Mouse (Mus musculus) monocyte, adult 59 days (primary cell): ENCODE data around the gene Olfr1134. TPM values are rescaled to one million over a fixed set of nuclear protein-coding genes. Genes with fewer than 3 reads are reported as not detected.

Experiments used
- total RNA-seq, 2 experiments: library from RNA; stranded (reverse); gene quantifications; one replicate each; pipeline ENCODE4 v1.2.4; 2023

Gene Olfr1134
- not detected for total RNA-seq

DNA sequence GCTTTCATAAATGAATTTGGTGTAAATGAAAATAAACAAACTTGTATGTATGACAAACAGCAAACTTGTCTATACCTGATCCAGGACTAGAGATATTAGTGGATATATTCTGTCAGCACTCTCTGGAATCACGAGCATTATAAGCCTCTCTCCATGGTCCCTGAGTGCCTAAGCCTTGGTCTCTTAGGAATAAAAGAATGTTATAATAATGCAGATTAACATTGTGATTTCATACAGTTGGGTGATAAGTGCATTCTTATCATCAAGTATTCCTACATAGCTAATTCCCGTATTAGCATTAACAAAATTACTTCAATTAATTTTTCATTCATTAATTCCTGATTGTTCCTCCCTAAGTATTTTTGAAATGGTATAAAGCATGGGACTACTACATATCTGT is at the start of gene Olfr1134:
TSS of gene Olfr1134 (minus strand) at position 101 of the 400 bp plus-strand sequence.

DNA sequence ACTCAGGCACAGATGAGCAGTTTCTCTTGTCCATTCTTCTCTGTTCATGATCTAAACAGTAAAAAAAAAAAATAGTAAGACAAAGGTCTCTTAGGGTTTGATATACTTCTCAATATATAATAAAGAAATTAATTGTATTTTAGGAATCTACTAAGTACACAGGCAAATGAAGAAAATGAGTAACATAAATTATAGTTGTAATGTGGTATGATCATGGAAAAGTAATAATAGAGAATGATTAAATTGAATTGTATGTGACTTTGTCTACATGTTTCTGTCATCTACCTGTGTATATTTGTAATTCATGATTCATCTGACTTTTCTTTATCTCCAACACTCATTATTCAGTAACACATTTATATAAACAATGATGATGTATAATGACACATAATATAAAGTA is 35.6 kb upstream of the Olfr1134 start, which contains the start of gene Olfr1136:
TSS of gene Olfr1136 (minus strand) at position 101 of the 400 bp plus-strand sequence.

DNA sequence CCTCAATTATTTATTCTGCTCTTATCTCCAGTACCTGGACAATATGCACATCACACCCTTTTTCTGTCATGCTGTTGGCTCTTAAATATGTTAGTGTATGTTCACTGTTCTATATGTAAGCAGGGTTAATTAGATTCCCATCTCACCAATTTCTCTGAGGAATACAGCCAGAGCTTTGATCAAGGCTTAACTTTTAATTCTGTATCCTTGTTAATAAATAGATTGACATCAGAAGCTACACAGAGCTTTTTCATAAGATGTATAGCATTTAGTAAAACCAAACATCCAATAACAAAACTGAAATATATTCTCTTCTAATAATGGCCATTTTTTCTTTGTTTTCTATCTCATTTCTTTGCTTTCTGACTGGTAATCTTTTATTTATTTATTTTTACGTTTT is 15.3 kb upstream of the Olfr1134 start, which contains the start of gene Olfr1135:
TSS of gene Olfr1135 (minus strand) at position 101 of the 400 bp plus-strand sequence.

DNA sequence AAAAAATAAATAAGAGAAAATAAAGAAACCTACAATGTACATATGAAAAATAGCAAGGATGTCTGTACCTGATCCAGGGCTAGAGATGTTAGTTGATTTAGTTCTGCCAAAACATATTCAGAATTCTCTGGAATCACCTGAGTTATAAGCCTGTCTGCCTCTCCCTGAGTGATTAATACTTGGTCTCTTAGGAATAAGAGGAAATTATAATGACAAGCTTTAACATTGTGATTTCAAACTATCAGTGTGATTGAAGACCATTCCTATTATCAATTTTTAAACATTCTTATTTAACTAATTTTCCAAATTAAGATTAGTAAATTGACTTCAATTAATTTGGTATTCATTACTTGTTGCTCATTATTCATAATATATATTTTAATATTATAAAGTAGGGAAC is 11.0 kb downstream of the Olfr1134 start, which contains the start of gene Olfr1133:
TSS of gene Olfr1133 (minus strand) at position 101 of the 400 bp plus-strand sequence.

DNA sequence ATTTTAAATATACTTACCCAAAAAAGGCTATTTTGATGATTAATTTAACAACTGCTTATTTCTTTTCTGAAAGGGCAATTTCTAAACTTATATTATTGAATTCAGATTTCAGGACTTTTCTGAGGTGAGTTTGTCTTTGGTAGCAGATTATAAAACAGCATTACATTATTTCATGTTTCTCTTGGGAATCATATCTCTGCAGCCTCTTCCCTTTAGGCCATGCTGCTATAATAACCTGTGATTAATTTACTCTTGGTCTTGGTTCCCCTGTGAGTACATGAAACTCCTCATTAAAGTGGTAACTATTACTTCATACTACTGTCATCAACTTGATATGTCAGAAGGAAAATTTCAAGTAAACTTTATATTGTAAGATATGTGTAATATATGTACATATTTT is 20.8 kb downstream of the Olfr1134 start, which contains the start of gene Olfr1132:
TSS of gene Olfr1132 (minus strand) at position 101 of the 400 bp plus-strand sequence.

DNA sequence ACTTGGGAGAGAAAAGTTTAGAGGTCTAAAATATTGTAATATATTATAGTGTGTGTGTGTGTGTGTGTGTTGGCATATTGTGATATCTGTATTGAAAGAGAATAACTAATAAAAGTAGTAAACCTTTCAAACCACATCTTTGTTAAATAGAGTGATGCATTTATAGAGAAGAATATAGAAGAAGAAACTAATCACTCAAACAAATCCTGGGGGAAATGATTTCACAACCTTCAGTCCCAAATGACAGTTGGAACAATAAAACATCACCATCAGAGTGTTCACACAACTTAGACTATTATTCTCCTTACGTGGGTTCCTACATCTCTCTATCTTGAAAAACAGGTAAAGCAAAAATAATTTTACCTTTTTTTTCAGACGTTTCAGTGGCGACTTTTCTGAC is 31.5 kb downstream of the Olfr1134 start, which contains the start of gene Olfr1131:
TSS of gene Olfr1131 (plus strand) at position 301 of the 400 bp plus-strand sequence.

DNA sequence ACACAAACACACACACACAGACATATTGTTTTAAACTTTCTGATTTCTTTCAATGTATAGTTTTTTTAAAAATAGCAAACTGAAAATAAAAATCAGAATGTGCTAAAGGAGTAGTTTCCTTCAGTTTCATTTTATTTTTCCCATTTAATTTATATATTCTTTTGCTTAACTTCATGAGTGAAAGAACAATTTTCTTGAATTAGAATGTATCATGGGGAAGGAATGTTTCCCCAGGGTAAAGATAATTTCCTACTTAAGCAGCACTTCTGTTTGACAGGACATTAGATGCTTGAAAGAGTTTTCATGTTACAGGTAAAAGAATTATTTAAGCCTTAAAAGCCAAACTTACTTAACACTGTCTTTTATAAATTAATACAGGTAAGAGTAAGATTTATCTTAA is 52.3 kb downstream of the Olfr1134 start, which contains the start of gene Olfr1130:
TSS of gene Olfr1130 (plus strand) at position 301 of the 400 bp plus-strand sequence.

Other genes starting within 250 kb of the Olfr1134 start
- gene Olfr1123, start 241.8 kb downstream of the Olfr1134 start, total RNA-seq = not detected
- not detected for gene Olfr1124, start 228.2 kb downstream of the Olfr1134 start, total RNA-seq
- gene Olfr1126, start 204.5 kb downstream of the Olfr1134 start, total RNA-seq = not detected
- gene Pramel7, start 161.4 kb downstream of the Olfr1134 start, total RNA-seq = not detected
- not detected for gene Pramel6, start 151.9 kb downstream of the Olfr1134 start, total RNA-seq
- not detected for gene Olfr153, start 126.7 kb downstream of the Olfr1134 start, total RNA-seq
- gene Olfr1128, start 112.9 kb downstream of the Olfr1134 start, total RNA-seq = not detected
- gene Olfr1129, start 84.6 kb downstream of the Olfr1134 start, total RNA-seq = not detected
- gene Olfr1130, start 52.2 kb downstream of the Olfr1134 start, total RNA-seq = not detected
- not detected for gene Olfr1131, start 31.4 kb downstream of the Olfr1134 start, total RNA-seq
- gene Olfr1132, start 20.9 kb downstream of the Olfr1134 start, total RNA-seq = not detected
- gene Olfr1133, start 11.1 kb downstream of the Olfr1134 start, total RNA-seq = not detected
- gene Olfr1135, start 15.2 kb upstream of the Olfr1134 start, total RNA-seq = not detected
- not detected for gene Olfr1136, start 35.5 kb upstream of the Olfr1134 start, total RNA-seq
- not detected for gene Olfr1137, start 54.7 kb upstream of the Olfr1134 start, total RNA-seq
- not detected for gene Olfr1138, start 81.5 kb upstream of the Olfr1134 start, total RNA-seq
- gene Olfr1140, start 85.3 kb upstream of the Olfr1134 start, total RNA-seq = not detected
- not detected for gene Olfr1141, start 95.5 kb upstream of the Olfr1134 start, total RNA-seq
- not detected for gene Olfr152, start 121.0 kb upstream of the Olfr1134 start, total RNA-seq
- gene Olfr1143, start 142.1 kb upstream of the Olfr1134 start, total RNA-seq = not detected
- not detected for gene Olfr1145, start 151.4 kb upstream of the Olfr1134 start, total RNA-seq
- gene Olfr1148, start 172.1 kb upstream of the Olfr1134 start, total RNA-seq = not detected
- gene Olfr1150-ps1, start 185.5 kb upstream of the Olfr1134 start, total RNA-seq = not detected
- gene Olfr1151, start 197.4 kb upstream of the Olfr1134 start, total RNA-seq = not detected
- gene Olfr1152, start 208.0 kb upstream of the Olfr1134 start, total RNA-seq = not detected
- not detected for gene Olfr1153, start 236.5 kb upstream of the Olfr1134 start, total RNA-seq
- not detected for gene Olfr1154, start 246.7 kb upstream of the Olfr1134 start, total RNA-seq